Mouse (Mus musculus) ES-Bruce4 (cell line): ENCODE data around the gene Gm38431. TPM values are rescaled to one million over a fixed set of nuclear protein-coding genes. Genes with fewer than 3 reads are reported as not detected.
A peak's percentile ranks its signal among the peaks of the same experiment; 100 is the strongest.

Source experiments
- H3K27ac ChIP-seq: 2 replicates; pipeline ENCODE4 v1.5.1; 2012; ENCODE audit warnings: low read length, inconsistent platforms; ENCODE audit not compliant: insufficient read depth
- H3K27me3 ChIP-seq: 2 replicates; pipeline ENCODE4 v1.6.1; 2012; ENCODE audit warnings: mild to moderate bottlenecking, low read length, inconsistent platforms; ENCODE audit not compliant: control insufficient read depth, poor library complexity, insufficient read depth, severe bottlenecking
- H3K36me3 ChIP-seq: 2 replicates; pipeline ENCODE4 v1.6.1; 2012; ENCODE audit warnings: inconsistent platforms, mild to moderate bottlenecking, low read length, moderate library complexity; ENCODE audit not compliant: control insufficient read depth, poor library complexity, insufficient read depth, severe bottlenecking
- H3K4me1 ChIP-seq: one replicate; pipeline ENCODE4 v1.8.1; 2011; ENCODE audit warnings: low read length; ENCODE audit not compliant: control insufficient read depth, insufficient read depth
- H3K4me3 ChIP-seq: 2 replicates; pipeline ENCODE4 v1.5.1; 2011; ENCODE audit warnings: low read depth, mild to moderate bottlenecking, low read length
- H3K9ac ChIP-seq: 2 replicates; pipeline ENCODE4 v1.6.1; 2012; ENCODE audit warnings: low read depth, mild to moderate bottlenecking, inconsistent platforms; ENCODE audit not compliant: poor library complexity, severe bottlenecking
- H3K9me3 ChIP-seq: replicated peaks from 2 replicates; pipeline ENCODE4 v1.6.1; 2012; ENCODE audit warnings: mild to moderate bottlenecking, low read length, inconsistent platforms; ENCODE audit not compliant: control insufficient read depth, poor library complexity, insufficient read depth, severe bottlenecking
- CTCF ChIP-seq: IDR thresholded peaks from one replicate; pipeline ENCODE4 v1.8.1; 2011; ENCODE audit warnings: low read depth, low read length
- EP300 ChIP-seq: IDR thresholded peaks from 2 replicates; pipeline ENCODE4 v1.6.1; 2011; ENCODE audit warnings: low read depth, low read length; ENCODE audit not compliant: insufficient read depth
- POLR2A ChIP-seq: IDR thresholded peaks from one replicate; pipeline ENCODE4 v1.8.1; 2011; ENCODE audit warnings: low read length; ENCODE audit not compliant: insufficient read depth
- polyA plus RNA-seq: library from polyadenylated mRNA; stranded (reverse); fragments of >200 nt; gene quantifications from 2 replicates; pipeline ENCODE4 v1.2.4, GENCODE M21; 2011; ENCODE audit warnings: low read depth; ENCODE audit not compliant: missing spikeins, insufficient read depth, insufficient read length

The Gm38431 gene
- polyA plus RNA-seq, 1 experiment: 4.7 TPM

DNA sequence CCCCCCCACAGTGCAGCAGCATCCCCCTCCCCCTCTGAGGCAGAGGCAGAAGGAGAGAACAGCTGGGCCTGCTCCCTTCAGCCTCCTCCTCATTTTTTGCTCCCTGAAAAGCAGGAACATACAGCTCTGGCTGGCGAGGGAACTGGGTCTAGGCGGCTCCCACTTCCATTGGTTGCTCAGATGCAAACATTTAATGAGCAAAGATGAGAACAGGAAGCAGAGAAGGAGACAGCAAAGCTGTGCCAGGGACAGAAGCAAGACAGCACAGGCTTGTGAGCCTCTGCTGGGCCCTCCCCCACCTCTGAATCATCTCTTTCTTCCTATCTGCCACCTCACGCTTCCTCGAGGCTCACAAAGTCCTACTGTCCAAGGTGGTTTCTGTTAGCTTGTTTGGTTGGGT is 50.5 kb downstream of the Gm38431 start:
- TF ChIP-seq CTCF (no peak), POLR2A (no peak), EP300 (no peak)
- no peak overlapping the region for H3K9ac ChIP-seq
- H3K27me3 ChIP-seq: no peaks in the 10 kb centered on the region
- no peaks in the 10 kb centered on the region for H3K36me3 ChIP-seq
- H3K4me3 ChIP-seq: no peak overlapping the region
- no peaks in the 10 kb centered on the region for H3K4me1 ChIP-seq
- H3K27ac ChIP-seq: no peak overlapping the region
- H3K9me3 ChIP-seq: no peaks in the 10 kb centered on the region

DNA sequence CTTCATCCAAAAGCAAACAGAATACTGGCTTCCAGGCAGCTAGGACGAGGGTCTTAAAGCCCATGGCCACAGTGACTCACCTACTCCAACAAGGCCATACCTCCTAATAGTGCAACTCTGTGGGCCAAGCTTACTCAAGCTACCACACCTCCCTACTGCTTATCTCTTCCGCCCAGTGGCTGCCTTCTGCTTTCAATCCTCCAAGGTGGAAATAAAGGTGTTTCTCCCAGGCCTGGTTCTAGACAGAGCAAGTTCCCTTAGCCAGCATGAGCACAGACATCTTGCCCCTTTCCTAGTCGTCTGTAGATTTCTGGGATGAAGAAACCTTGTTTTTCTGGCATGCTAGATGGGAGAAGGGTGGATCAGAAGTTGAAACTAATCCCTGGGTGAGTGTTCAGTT is 52.0 kb downstream of the Gm38431 start:
- H3K4me1 ChIP-seq: no peaks in the 10 kb centered on the region
- no peak for TF ChIP-seq POLR2A
- no peak for TF ChIP-seq EP300
- no peak for TF ChIP-seq CTCF
- no peaks in the 10 kb centered on the region for H3K9me3 ChIP-seq
- H3K27ac ChIP-seq: no peak overlapping the region
- H3K27me3 ChIP-seq: no peaks in the 10 kb centered on the region
- H3K4me3 ChIP-seq: no peak overlapping the region
- H3K9ac ChIP-seq: no peak overlapping the region
- no peaks in the 10 kb centered on the region for H3K36me3 ChIP-seq

- no peak for TF ChIP-seq POLR2A
- no peak for TF ChIP-seq CTCF
- no peak for TF ChIP-seq EP300
- H3K9me3 ChIP-seq: no peaks in the 10 kb centered on the region
- H3K36me3 ChIP-seq: no peaks in the 10 kb centered on the region
- no peaks in the 10 kb centered on the region for H3K4me1 ChIP-seq
- no peaks in the 10 kb centered on the region for H3K27me3 ChIP-seq
- H3K27ac ChIP-seq: no peak overlapping the region
- H3K9ac ChIP-seq: 0 out of 2 replicates have a peak overlapping the region, but pooled peaks have one; percentile 17
- peak overlapping the region; percentile 36 for H3K4me3 ChIP-seq
Observed at GRCm38 (mm10) chr9:21037481-21037891, 54.3 kb downstream of the Gm38431 start.

- H3K36me3 ChIP-seq: no peaks in the 10 kb centered on the region
- H3K4me1 ChIP-seq: no peaks in the 10 kb centered on the region
- 0 out of 2 replicates have a peak overlapping the region, but pooled peaks have one; percentile 17 for H3K9ac ChIP-seq
Observed at GRCm38 (mm10) chr9:21036666-21037065, 55.1 kb downstream of the Gm38431 start.

GRCm38 (mm10) chr9:21036161-21036560 is 55.6 kb downstream of the Gm38431 start:
- Histone ChIP-seq H3K27ac (no peak overlapping the region), H3K9me3 (no peaks in the 10 kb centered on the region), H3K27me3 (no peaks in the 10 kb centered on the region; the same call in 1 of the 2 replicates), H3K9ac (no peak overlapping the region), H3K4me3 (peak overlapping the region; percentile 51), H3K4me1 (no peaks in the 10 kb centered on the region), H3K36me3 (no peaks in the 10 kb centered on the region)
- TF ChIP-seq EP300 (no peak), POLR2A (no peak), CTCF (no peak)

More at GRCm38 (mm10) chr9:21036666-21037065, 55.1 kb downstream of the Gm38431 start:
- Histone ChIP-seq H3K27ac (no peak overlapping the region), H3K27me3 (no peaks in the 10 kb centered on the region; the same call in 1 of the 2 replicates), H3K9me3 (no peaks in the 10 kb centered on the region), H3K4me3 (peak overlapping the region; percentile 51)
- TF ChIP-seq CTCF (no peak), EP300 (no peak)

DNA sequence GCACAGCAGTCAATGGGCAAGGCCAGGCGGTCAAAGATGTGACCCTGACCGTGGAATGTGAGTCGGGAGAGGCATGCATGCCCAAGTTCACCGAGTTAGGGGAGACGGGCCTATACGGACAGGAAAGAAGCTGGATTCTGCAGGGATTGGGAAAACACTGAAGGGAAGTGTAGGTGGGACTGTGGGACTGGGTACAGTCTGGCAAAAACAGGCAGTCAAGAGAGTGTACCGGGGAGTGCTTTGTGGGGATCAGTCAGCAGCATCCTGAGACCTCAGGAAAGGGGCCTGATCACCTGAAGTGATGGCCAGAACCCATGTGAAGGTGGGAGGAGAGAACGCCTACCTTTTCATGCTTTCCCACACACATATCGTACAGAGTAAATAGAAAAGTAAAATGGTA is 56.2 kb downstream of the Gm38431 start:
- no peak overlapping the region for H3K27ac ChIP-seq
- H3K4me1 ChIP-seq: no peaks in the 10 kb centered on the region
- H3K9me3 ChIP-seq: no peaks in the 10 kb centered on the region
- TF ChIP-seq POLR2A: no peak
- TF ChIP-seq EP300: no peak
- no peak overlapping the region for H3K9ac ChIP-seq
- peak overlapping the region; percentile 18 for H3K4me3 ChIP-seq
- no peaks in the 10 kb centered on the region; the same call in 1 of the 2 replicates for H3K27me3 ChIP-seq
- no peaks in the 10 kb centered on the region for H3K36me3 ChIP-seq
